Mouse (Mus musculus): ENCODE data around the gene Ppox. TPM values are rescaled to one million over a fixed set of nuclear protein-coding genes. Genes with fewer than 3 reads are reported as not detected.

Gene Ppox
- polyA plus RNA-seq, 1 experiment from 2014 or later, result 53.0 TPM

DNA sequence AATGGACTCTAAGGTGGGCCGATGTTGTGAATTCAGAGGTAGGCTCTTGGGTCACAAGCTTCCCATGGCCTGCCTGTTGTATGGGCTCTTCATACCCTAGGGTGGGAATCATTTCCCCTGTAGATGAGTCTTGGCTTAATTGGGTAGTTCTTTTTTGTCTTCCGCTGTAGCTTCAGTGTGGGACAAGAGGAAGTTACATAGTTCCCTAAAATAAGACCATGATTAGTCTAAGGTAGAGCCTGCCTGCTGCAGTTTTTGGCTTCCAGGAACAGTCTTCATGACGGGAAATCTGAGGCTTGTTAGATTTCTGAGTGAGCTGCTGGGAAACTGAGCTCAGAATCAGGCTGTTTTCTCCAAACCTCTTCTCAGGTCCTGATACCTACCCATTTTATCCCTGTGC is 8.9 kb downstream of the Ppox start:
- Histone ChIP-seq H3K27ac (replicated peaks) (no peak overlapping the region), H3K4me1 (peaks cover 25% of the 10 kb centered on the region), H3K4me3 (peak overlapping the region; percentile 86; the same call in 1 of the 2 replicates), H3K36me3 (peaks cover 56% of the 10 kb centered on the region), H3K9me3 (replicated peaks) (no peaks in the 10 kb centered on the region), H3K27me3 (ENCODE audit: low read depth, poor library complexity, severe bottlenecking) (no peaks in the 10 kb centered on the region)
- 91% methylated on average over 3 of the region's 3 CpGs for WGBS
- DNase-seq (ENCODE audit: low spot score), result no peak

DNA sequence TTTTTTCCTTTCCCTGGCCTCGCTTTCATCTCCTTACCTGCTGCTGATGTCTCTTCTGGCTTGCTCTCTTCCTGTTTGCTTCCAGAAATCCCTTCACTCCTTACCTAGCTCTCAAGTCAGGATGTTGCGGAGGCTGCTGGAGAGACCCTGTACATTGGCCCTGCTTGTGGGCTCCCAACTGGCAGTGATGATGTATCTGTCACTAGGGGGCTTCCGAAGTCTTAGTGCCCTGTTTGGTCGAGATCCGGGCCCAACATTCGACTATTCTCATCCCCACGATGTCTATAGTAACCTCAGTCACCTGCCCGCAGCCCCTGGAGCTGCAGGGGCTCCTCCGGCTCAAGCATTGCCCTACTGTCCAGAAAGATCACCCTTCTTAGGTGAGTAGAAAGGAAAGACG is 9.4 kb downstream of the Ppox start:
- Histone ChIP-seq H3K9me3 (replicated peaks) (no peaks in the 10 kb centered on the region), H3K27ac (replicated peaks) (no peak overlapping the region), H3K4me3 (peak overlapping the region; percentile 86; the same call in 1 of the 2 replicates), H3K36me3 (peaks cover 52% of the 10 kb centered on the region), H3K4me1 (peaks cover 25% of the 10 kb centered on the region), H3K27me3 (ENCODE audit: low read depth, poor library complexity, severe bottlenecking) (no peaks in the 10 kb centered on the region)
- 79% methylated on average over 10 of the region's 10 CpGs for WGBS
- no peak for DNase-seq (ENCODE audit: low spot score)

DNA sequence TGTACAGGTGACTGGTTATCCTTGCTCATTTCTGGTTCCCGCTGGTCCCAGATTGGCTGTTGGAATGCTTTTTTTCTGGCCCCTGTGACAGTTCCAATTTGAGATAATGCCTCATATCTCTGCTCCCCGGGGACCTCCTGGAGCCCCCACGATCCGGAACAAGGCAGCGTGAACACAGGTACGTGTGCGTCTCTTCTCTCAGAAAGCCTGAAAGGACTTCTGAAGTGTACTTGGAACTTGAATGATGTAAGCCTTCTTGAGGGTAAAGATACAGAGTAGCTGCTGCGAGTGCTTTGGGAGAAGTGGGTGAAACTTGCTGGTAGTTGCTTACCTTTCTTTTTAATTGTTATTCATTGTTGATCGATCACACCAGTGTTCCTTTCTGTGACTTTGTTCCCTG is 9.8 kb downstream of the Ppox start:
- no peaks in the 10 kb centered on the region for H3K27me3 ChIP-seq (ENCODE audit: low read depth, poor library complexity, severe bottlenecking)
- peaks cover 47% of the 10 kb centered on the region for H3K36me3 ChIP-seq
- H3K9me3 ChIP-seq (replicated peaks), result no peaks in the 10 kb centered on the region
- H3K4me3 ChIP-seq, result peak overlapping the region; percentile 86
- 62% methylated on average over 9 of the region's 9 CpGs for WGBS
- no peak for DNase-seq (ENCODE audit: low spot score)
- H3K4me1 ChIP-seq, result peaks cover 25% of the 10 kb centered on the region
- 0 out of 2 replicates have a peak overlapping the region, but pooled peaks have one; percentile 84 for H3K27ac ChIP-seq (replicated peaks)

- Histone ChIP-seq H3K27me3 (ENCODE audit: low read depth, poor library complexity, severe bottlenecking) (no peaks in the 10 kb centered on the region), H3K36me3 (peaks cover 41% of the 10 kb centered on the region), H3K27ac (replicated peaks) (peak overlapping the region; percentile 84), H3K9me3 (replicated peaks) (no peaks in the 10 kb centered on the region), H3K4me1 (peaks cover 25% of the 10 kb centered on the region), H3K4me3 (peak overlapping the region; percentile 86)
- under 1% methylated on average over 19 of the region's 19 CpGs for WGBS
- DNase-seq (ENCODE audit: low spot score), result no peak
Measured at GRCm38 (mm10) chr1:171270573-171270900, 10.4 kb downstream of the Ppox start.

- peak; percentile 94 for DNase-seq (ENCODE audit: low spot score)
- Histone ChIP-seq H3K27me3 (ENCODE audit: low read depth, poor library complexity, severe bottlenecking) (no peaks in the 10 kb centered on the region), H3K4me3 (peak within 1 kb of the TSS; percentile 86), H3K27ac (replicated peaks) (peak within 1 kb of the TSS; percentile 84), H3K4me1 (peaks cover 25% of the 10 kb centered on the region), H3K36me3 (peaks cover 35% of the 10 kb centered on the region), H3K9me3 (replicated peaks) (no peaks in the 10 kb centered on the region)
- 4% methylated on average over 36 of the region's 36 CpGs for WGBS
Measured at GRCm38 (mm10) chr1:171269848-171270572, 11.0 kb downstream of the Ppox start, which contains the start of gene B4galt3. Gene B4galt3, plus strand, starts transcription at chr1:171270328.

DNA sequence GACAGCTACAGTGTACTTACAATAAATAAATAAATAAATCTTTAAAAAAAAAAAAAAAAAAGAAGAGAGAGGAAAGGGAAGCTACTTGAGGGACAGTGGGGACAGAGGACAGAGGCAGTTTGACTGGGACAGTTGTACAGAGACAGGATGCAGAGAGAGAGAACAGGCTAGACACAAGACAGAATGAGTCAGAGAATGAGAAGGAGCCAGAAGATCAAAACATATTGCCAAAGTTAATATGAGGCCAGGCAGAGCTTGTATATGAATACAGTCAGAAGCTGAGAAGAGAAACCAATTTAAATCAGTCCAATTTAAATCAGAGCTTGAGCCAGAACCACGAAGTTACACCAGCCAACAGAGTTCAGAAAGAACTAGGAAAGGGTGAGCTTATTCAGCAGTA is 12.6 kb downstream of the Ppox start:
- WGBS, result 62% methylated on average over 1 of the region's 1 CpGs
- Histone ChIP-seq H3K27ac (replicated peaks) (no peak overlapping the region), H3K27me3 (ENCODE audit: low read depth, poor library complexity, severe bottlenecking) (no peaks in the 10 kb centered on the region), H3K4me1 (peaks cover 27% of the 10 kb centered on the region), H3K36me3 (peaks cover 19% of the 10 kb centered on the region), H3K9me3 (replicated peaks) (no peaks in the 10 kb centered on the region), H3K4me3 (no peak overlapping the region)
- no peak for DNase-seq (ENCODE audit: low spot score)

GRCm38 (mm10) chr1:171265971-171266744 is 14.8 kb downstream of the Ppox start:
- whole genome bisulfite sequencing, result 82% methylated on average over 4 of the region's 4 CpGs
- no peak for DNase-seq (ENCODE audit: low spot score)
- peaks cover 33% of the 10 kb centered on the region for H3K4me1 ChIP-seq
- no peaks in the 10 kb centered on the region for H3K9me3 ChIP-seq (replicated peaks)
- H3K4me3 ChIP-seq, result no peak overlapping the region
- H3K27ac ChIP-seq (replicated peaks), result no peak overlapping the region
- no peaks in the 10 kb centered on the region for H3K36me3 ChIP-seq
- no peaks in the 10 kb centered on the region for H3K27me3 ChIP-seq (ENCODE audit: low read depth, poor library complexity, severe bottlenecking)

DNA sequence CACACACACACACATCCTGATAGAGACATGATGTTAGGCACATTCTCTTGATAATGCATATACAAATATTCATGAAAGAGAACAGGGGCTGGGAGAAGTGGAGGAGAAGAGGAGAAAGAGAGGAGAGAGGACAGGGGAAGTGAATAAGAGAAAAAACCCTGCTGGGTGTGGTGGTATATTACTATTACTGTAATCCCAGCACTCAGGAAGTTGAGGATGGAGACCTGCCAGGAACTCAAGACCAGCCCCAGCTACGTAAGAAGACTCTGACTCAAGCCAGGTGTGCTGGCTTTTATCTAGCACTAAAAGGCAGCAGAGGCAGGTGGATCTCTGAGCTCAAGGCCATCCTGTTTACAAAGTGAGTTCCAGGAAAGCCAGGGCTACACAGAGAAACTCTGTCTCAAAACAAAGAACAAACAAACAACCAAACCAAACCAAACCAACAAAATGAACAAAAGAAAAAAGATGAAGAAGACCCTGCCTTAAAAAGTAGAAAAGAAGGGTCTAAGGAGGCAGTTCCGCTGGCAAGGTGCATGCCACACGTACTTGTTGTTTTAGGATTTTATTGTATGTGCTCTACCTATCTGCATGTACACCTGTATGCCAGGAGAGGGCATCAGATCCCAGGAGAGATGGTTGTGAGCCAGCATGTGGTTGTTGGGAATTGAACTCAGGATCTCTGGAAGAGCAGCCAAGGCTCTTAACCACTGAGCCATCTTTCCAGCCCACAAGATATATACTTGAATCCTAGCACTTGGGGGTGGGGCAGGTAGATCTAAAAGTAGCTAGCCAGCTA is 17.1 kb downstream of the Ppox start:
- Histone ChIP-seq H3K36me3 (peaks cover 4% of the 10 kb centered on the region), H3K27ac (replicated peaks) (peak overlapping the region; percentile 5; the same call in 1 of the 2 replicates), H3K27me3 (ENCODE audit: low read depth, poor library complexity, severe bottlenecking) (no peaks in the 10 kb centered on the region), H3K4me1 (peaks cover 18% of the 10 kb centered on the region), H3K4me3 (no peak overlapping the region), H3K9me3 (replicated peaks) (no peaks in the 10 kb centered on the region)
- no peak for DNase-seq (ENCODE audit: low spot score)
- 87% methylated on average over 3 of the region's 3 CpGs for WGBS

DNA sequence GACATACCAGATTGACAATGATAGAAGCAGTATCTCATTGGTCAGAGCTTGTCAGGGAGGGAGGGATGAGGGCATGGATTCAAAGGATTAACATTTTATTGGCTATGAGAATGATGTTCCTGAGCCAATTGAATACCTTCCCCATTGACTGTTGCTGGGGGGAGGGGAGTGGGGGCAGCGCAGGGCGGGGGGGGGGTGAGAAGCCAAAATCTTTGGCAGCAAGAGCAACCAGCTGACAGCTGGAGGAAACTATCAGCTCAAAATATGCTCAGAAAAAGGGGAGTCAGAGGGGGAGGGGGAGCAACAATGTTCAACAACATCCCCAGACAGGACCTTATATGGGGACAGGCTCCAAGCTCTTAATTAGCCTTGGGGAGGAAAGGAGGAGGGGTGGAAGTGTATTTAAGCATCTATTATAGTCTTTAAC is 17.8 kb downstream of the Ppox start:
- Histone ChIP-seq H3K4me1 (peaks cover 21% of the 10 kb centered on the region), H3K36me3 (peaks cover 9% of the 10 kb centered on the region), H3K9me3 (replicated peaks) (no peaks in the 10 kb centered on the region), H3K4me3 (peak overlapping the region; percentile 44), H3K27ac (replicated peaks) (peak overlapping the region; percentile 5; the same call in 1 of the 2 replicates), H3K27me3 (ENCODE audit: low read depth, poor library complexity, severe bottlenecking) (no peaks in the 10 kb centered on the region)
- 5% methylated on average over 2 of the region's 2 CpGs for WGBS
- DNase-seq (ENCODE audit: low spot score), result peak; percentile 36

DNA sequence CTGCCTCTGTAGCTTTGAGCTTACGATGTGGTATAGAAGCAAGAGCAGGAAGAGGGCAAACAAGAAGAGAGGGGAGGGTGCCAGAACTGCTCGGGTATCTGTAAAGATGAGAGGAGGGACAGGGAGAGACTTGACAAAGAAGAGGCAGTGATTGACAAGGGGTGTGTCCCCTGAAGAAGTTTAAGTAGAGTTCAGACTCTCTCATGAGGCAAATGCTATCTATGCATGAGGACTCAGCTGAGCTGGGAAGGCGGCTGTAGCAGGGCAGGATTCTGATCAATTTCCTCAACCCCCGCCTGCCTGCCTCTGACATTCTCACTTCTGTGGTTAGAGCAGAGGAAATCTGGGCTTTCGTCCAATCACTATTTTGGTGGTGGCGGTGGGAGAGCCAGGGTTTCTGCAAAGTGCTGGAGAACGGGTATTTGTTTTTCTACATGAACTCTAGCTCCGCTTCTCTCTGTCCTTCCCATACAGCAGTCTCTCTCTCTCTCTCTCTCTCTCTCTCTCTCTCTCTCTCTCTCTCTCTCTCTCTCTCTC is 18.3 kb downstream of the Ppox start:
- H3K4me1 ChIP-seq, result peaks cover 21% of the 10 kb centered on the region
- H3K9me3 ChIP-seq (replicated peaks), result no peaks in the 10 kb centered on the region
- WGBS, result 12% methylated on average over 8 of the region's 8 CpGs
- peaks cover 14% of the 10 kb centered on the region for H3K36me3 ChIP-seq
- H3K27me3 ChIP-seq (ENCODE audit: low read depth, poor library complexity, severe bottlenecking), result no peaks in the 10 kb centered on the region
- peak overlapping the region; percentile 72 for H3K27ac ChIP-seq (replicated peaks)
- no peak for DNase-seq (ENCODE audit: low spot score)
- peak overlapping the region; percentile 44 for H3K4me3 ChIP-seq

- Histone ChIP-seq H3K4me1 (peaks cover 21% of the 10 kb centered on the region), H3K36me3 (peaks cover 24% of the 10 kb centered on the region), H3K27me3 (ENCODE audit: low read depth, poor library complexity, severe bottlenecking) (no peaks in the 10 kb centered on the region), H3K9me3 (replicated peaks) (no peaks in the 10 kb centered on the region), H3K27ac (replicated peaks) (no peak overlapping the region), H3K4me3 (no peak overlapping the region)
- 91% methylated on average over 3 of the region's 3 CpGs for WGBS
- no peak for DNase-seq (ENCODE audit: low spot score)
Measured at GRCm38 (mm10) chr1:171260316-171260715, 20.7 kb downstream of the Ppox start.

DNA sequence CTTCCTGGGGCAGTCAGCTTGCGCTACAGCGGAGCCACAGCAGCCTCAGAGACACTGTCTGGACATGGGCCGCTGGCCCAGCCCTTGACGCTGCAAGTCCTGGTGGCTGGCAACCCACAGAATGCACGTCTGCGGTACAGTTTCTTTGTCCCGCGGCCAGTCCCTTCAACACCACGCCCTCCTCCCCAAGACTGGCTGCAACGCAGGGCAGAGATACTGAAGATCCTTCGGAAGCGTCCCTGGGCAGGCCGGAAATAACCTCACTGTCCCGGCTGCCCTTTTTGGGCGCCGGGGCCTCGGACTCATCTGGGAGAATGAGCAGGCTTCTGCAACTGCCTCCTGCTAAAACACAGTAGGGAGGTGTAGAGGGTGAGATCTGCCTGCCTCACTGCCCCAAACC is 22.1 kb downstream of the Ppox start:
- no peaks in the 10 kb centered on the region for H3K27me3 ChIP-seq (ENCODE audit: low read depth, poor library complexity, severe bottlenecking)
- H3K4me1 ChIP-seq, result peaks cover 21% of the 10 kb centered on the region
- no peaks in the 10 kb centered on the region for H3K9me3 ChIP-seq (replicated peaks)
- H3K36me3 ChIP-seq, result peaks cover 37% of the 10 kb centered on the region
- WGBS, result 85% methylated on average over 17 of the region's 17 CpGs
- H3K4me3 ChIP-seq, result no peak overlapping the region
- DNase-seq (ENCODE audit: low spot score), result no peak
- H3K27ac ChIP-seq (replicated peaks), result no peak overlapping the region
